Mouse (Mus musculus) thymus, postnatal 36 days (tissue): Measurements from ENCODE around the gene Cstf3.

Experiments
- DNase-seq, 2 experiments: peaks; one replicate each; pipeline ENCODE4 v3.0.0; 2022; ENCODE audit warnings: mixed read lengths in 2 of 2

Gene Cstf3

DNA sequence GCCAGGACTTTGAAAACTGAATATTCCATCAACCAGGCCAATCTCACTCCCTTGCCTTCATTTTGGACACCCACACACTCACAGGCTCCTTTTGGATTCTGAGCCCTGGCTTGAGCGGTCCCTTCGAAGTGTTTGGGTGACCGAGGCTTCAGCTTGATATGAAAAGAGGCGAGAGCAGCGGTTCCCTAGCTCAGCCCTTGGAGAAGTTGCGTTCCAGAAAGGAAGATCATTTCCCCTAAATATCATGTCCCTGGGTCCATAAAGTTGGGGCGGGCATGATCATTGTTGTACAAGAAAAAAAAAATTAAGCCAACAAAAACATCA, 122.1 kb downstream of the Cstf3 start:
- DNase-seq = no peak

DNA sequence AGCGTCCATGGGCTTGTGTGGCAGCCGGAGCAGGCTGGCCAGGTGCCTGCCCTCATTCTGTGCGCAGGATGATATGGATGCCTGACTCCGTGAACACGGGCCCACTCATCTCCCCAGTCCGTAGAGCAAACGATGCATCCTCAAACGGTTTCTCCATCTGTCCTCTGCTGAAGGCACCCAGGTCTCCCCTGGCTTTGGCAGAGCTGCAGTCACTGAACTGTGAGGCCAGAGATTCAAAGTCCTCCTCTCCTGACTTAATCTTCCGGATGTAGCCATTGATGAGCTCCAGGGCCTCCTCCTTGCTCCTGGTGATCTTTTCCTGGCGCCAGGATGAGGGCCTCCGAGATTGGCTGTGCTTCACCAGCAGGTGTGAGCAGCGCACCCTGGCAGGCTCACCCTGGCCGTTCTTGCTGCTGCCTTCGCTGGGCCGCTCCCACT, 124.0 kb downstream of the Cstf3 start:
- DNase-seq = no peak
